Mouse (Mus musculus) layer of hippocampus, postnatal 36 days (tissue): ENCODE data around the gene Npat. TPM values are rescaled to one million over a fixed set of nuclear protein-coding genes. Genes with fewer than 3 reads are reported as not detected.

ENCODE experiments used
- DNase-seq, 2 experiments: peaks; one replicate each; pipeline ENCODE4 v3.0.0; 2022
- total RNA-seq, 2 experiments: library from RNA; stranded (reverse); gene quantifications; 2 replicates each; pipeline ENCODE4 v1.2.3; 2021

The Npat gene
- 10 to 100 TPM; 16.8 to 19.9 TPM for total RNA-seq

DNA sequence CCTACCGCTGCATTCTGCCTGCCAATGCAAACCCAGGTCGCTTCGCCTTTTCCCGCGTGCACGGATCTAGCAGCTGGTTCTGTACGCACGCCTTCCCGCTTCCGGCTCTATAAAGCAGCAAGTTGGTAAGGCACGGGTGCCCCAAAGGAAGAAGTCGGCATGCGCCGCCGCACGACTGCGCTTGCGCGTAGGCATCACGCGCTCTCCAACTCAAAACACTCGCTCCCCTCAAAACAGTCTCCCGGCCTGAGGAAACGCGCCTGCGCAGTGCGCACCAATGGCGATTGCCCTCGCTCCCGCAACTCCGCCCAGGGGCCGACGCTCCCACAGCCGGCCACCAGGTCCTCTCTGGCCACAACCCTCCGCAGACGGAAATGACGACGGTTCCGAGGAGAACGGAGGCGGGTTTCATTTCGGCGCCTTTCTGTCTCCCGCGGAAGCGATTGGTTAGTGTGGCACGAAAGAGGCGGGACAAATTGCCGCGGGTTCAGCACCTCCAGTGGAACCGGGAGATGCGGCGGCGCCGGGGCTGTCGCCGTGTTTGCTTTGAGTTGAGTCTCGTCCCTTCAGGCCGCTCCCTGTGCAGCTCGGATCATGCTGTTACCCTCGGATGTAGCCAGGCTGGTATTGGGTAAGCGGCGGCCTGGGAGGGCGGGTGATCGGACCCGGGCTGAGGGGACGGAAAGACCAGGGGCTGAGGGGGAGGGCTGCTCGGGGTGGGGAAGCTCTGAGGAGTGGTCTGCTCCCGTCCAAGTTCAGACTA lies at the start of gene Npat, which contains the start of gene Atm:
Npat (plus strand) TSS at position 490 of the 763 bp plus-strand sequence.
Atm (minus strand) TSS at position 183 of the 763 bp plus-strand sequence.
- DNase-seq: peak; percentile 100

GRCm38 (mm10) chr9:53508053-53508452 lies 28.8 kb upstream of the Npat start:
- no peak for DNase-seq

DNA sequence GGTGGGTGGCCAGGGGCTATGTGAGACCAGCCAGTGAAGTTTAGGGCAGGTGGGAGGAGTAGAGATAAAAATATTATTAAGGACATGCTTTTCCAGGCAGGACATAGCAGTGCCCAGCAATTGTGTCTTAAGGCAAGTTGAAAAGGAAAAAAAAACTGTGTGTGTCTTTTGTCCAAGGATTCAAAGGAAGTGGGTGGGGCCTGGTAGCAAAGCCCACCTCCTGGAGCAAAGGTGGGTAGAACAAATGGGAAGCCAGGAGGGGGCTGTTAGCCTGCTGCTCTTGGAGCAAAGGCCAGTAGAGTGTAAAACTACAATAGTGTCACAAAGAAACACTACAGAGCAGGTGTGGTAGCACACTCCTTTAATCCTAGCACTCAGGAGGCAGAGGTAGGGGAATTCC lies 22.8 kb upstream of the Npat start:
- DNase-seq: no peak

- DNase-seq: no peak
Observed at GRCm38 (mm10) chr9:53517373-53518009, 19.4 kb upstream of the Npat start.

GRCm38 (mm10) chr9:53535416-53536320 lies 1.2 kb upstream of the Npat start:
- no peak for DNase-seq

GRCm38 (mm10) chr9:53537336-53537965 lies 604 bp downstream of the Npat start:
- DNase-seq: peak; percentile 3 to 22

GRCm38 (mm10) chr9:53570662-53571061 lies 33.8 kb downstream of the Npat start:
- peak; percentile 31 to 56 for DNase-seq

DNA sequence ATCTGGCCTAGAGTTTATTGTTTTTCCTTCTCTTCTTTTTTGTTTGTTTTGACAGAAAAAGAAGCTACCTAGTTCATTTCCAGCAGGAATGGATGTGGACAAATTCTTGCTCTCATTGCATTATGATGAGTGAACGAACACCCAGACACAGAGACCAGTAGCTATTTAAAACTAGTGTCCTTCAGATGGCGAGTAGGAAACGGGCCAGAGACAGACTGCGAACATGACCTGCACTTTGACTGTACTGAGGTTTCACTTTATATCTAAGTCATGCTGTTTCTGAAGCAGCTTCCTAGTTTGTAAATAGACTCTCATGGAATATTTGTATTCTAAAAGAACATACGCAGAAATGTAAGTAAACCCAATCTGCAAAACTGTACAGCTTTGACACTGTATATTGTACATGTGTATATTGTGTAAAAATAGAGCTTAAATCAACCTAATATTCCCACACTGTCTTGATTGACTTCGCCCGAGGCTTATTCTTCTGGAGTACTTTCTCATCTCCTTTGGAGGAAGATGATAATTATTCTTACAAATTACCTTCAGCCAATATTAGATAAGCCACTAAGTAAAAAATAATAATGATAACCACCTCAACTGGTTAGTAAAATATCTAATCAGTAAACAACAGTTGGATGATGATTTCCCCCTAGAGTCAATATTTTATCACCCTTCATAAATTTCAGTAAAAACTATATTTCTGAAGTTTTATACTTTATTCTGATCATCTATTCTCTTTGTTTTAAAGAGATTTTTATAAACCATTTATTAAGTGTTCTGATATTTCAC lies 35.9 kb downstream of the Npat start:
- no peak for DNase-seq

- no peak for DNase-seq
Observed at GRCm38 (mm10) chr9:53575721-53576120, 38.9 kb downstream of the Npat start.

DNA sequence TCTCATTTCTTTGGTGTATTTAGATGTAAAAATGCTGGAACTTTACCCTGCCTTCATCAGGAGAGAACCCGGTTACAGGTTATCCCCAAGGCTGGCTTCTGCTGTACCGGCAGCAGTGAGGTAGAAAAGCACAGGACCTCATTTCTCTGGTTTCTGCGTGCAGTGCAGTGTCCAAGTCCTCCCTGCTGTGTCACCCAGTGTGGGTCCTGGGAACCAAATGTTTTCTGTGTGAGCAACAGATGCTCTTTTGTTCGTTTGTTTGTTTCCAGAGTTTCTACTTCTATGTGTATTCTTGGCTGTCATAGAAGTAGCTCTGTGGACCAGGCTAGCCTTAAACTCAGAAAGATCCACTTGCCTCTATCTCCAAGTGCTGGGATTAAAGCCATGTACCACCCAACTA lies 45.0 kb downstream of the Npat start:
- DNase-seq: no peak

- DNase-seq: peak; percentile 24
Observed at GRCm38 (mm10) chr9:53594764-53595163, 57.9 kb downstream of the Npat start.

- no peak for DNase-seq
Observed at GRCm38 (mm10) chr9:53596971-53597600, 60.2 kb downstream of the Npat start.

DNA sequence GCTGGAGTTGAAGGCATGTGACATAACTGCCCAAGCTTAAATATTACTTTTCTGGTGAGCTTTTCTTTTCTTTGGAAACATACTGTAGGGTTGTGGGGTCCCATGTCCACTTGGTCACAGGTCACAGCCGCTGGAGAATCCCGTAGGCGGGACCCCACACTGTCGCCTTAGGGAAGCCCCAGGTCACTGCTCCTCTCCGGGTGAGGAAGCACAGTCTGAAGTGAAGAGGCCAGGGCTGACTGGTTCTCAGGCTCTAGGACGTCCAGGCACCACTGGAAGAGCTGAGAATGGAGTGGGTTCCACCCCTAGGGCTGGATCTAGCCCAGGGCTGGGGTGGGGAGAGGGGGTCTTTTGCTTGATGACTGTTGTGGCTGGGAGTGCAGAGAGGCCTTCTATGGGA lies 61.8 kb downstream of the Npat start:
- DNase-seq: no peak

GRCm38 (mm10) chr9:53601541-53601940 lies 64.7 kb downstream of the Npat start:
- no peak for DNase-seq

DNA sequence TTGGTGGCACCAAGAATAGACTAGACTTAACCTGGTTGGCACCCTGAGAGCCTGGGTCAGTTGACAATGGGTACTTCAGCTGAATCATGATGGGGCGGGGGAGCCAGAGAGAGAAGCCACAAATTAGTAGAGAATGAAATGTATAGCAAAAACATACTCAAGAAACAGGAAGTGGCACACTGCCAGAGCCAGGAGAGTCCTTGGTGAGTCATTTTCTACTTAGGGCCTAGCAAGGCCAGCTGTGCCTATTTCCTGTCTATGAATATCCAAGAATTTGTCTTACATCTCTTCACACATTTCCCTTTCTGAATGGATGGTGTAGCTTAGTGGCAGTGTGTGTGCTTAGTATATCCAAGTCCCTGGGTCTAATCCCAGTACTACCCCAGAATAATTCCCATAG lies 66.5 kb downstream of the Npat start:
- DNase-seq: no peak

DNA sequence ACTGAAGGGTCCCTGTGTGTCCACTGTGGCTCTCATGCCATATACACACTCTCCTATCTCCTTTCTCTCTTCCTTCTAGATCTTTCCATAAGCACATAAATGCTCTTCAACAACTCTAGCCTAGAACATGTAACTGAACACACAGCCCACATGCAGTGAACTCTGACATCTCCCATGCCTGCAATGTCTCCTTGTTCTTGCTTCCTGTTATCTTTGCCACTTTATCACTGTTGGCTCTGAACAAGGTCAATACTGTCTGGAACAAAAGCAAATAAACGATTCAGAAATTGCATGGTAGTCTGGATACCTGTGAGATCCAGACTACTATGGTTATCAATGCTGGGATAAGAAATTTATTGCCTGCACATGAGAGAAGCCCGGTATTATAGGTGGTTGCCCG lies 67.0 kb downstream of the Npat start:
- no peak for DNase-seq

DNA sequence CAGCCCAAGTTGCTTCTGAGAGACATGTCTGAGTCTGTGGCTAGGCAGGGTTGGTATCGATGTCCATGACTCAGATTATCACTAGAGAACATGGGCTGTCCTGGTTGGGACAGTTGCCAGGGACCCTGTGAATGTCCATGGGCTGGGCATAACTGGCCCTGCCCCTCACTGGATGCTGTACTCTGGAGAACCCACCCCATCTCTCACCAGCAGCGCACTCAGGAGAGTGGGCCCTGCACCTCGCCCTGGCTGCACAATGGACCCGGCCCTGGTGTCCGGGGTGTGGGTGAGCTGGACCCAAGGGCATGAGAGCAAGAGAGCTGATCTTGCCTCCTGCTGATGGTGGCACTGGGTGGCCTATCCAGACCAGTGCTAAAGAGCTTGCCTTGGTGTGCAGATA lies 68.1 kb downstream of the Npat start:
- DNase-seq: no peak

GRCm38 (mm10) chr9:53607192-53607591 lies 70.3 kb downstream of the Npat start:
- DNase-seq: no peak

DNA sequence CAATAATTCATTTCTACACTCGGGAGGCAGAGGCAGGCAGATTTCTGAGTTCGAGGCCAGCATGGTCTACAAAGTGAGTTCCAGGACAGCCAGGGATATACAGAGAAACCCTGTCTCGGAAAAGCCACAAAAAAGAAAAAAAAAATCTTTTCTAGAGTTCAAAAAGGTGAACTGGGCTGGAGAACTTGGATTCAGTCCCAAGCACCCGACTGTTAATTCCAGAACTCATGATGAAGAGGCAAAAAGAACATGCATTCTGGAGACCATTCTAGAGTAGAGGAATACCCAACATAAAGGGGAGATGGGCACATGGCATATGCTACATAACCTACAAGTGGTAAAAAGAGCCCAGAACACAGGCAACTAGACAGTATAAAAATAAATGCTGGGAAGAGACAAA lies 71.0 kb downstream of the Npat start:
- no peak for DNase-seq

- no peak for DNase-seq
Observed at GRCm38 (mm10) chr9:53609306-53609967, 72.6 kb downstream of the Npat start.
